Mouse (Mus musculus): ENCODE measurements around the gene Taok1.

DNA sequence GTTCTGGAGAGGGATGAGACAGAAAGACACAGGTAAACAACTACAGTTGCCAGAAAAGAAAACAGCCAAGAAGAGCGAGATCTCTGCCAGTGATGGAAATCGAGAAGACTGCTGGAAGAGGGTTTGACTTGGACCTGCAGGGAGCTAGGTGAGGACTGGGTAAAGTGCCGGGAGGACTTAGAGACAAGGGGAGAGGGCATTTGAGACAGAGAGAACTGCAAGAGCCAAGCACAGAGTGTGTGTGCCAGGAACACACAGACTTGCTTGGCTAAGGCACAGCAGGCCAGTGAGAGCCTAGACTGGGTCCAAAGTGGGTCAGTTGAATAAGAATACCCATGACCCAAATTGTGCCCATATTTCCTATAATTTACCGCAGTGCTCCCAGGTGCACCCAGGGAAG, 37.9 kb upstream of the Taok1 start:
- TF ChIP-seq CTCF (IDR thresholded peaks at IDR 0.05; ENCODE audit: low read depth) (no peak), EP300 (IDR thresholded peaks at IDR 0.05; ENCODE audit: low read depth) (no peak)

Measured in heart, postnatal 0 days (tissue).